Mouse (Mus musculus): ENCODE results near the gene Fbxo31.

The Fbxo31 gene

GRCm38 (mm10) chr8:121552506-121552905, 26.1 kb downstream of the Fbxo31 start:
- DNase-seq (ENCODE audit: low spot score in 2 of 2): peak in 1 of 2 experiments; percentile 17

DNA sequence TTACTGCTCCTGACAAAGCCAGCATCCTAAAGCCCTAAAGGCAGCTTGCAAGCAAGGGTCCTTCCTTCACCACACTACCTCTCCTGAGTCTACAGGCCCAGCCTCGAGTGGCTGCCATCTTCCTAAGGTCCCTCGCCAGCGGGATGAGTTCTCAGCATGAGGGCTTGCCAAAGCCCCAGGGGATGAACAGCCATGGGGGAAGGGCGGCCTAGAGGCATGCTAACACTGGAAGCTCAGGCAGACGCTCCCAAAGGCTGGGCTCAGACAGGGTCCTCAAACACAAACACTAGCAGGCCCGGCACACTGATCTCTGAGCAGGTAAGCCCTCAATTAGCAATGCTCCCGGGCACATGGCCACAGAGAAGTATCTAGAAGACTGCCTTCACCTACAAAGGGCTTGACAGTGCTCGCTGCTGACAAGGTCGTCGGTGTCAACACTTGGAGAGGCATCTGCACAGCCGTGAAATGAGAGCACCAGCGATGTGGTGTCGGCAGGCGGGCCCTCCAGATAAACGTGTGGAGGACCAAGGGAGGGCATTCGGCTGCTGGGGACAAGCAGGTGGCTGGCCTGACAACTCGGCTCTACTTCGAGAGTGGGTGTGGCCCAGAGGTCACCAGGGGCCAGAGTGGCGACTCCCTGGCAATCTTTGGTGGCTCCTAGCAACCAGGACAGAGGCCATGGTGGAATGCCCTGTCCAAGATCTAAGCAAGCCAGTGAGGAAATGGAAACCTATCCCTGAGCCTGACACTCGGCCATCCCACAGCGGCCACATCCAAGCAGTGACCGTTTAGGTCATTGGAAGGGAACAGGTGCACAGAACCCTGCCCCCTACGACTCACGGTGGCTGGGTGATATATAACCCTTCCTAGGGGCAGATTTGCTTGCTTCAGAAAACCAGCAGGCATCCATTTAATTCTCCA, 27.3 kb downstream of the Fbxo31 start:
- DNase-seq (ENCODE audit: low spot score in 2 of 2): peak in 1 of 2 experiments; percentile 17

DNA sequence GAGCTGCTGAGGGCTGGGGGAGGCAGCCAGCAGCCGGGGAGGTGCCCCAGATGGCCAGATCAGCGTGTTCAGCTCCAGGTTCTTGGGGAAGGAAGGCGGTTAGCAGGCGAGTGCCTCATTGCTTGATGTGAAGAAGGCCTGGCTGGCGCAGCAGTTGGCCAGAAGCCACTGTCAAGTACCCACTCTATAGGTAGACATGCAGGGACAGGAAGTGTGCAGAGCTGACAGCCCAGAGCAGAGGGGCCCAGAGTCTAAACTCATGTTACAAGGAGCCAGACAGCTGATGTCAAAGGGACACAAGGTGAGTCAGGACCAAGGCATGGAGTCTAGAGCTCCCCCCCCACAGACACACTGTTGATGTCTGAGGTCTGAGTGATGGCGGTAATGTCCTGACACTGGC, 28.6 kb downstream of the Fbxo31 start:
- DNase-seq (ENCODE audit: low spot score in 2 of 2): peak in 1 of 2 experiments; percentile 21

- DNase-seq (ENCODE audit: low spot score in 2 of 2): peak; percentile 79 to 83
These were observed 31.5 kb downstream of the Fbxo31 start for GRCm38 (mm10) chr8:121547132-121547531.

DNA sequence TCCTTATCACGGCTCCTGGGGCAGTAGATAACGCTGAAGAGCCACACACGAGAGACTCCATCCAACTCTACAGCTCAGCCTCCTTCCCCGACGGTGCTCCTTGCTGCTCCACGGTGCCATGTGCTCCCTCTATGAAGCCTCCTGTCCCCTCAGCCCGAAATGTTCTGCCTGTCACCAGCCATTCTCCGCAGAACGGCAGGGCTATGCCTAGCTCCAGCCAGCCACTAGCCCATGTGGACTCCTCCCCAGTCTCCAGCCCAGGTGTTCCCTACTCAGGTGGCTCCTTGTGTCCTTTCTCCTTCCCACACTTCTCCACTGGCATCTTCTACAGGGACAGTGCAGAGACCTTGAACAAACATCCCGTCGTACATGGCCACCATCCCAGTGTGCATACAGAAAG, 33.7 kb downstream of the Fbxo31 start:
- no peak for DNase-seq (ENCODE audit: low spot score in 2 of 2)

DNA sequence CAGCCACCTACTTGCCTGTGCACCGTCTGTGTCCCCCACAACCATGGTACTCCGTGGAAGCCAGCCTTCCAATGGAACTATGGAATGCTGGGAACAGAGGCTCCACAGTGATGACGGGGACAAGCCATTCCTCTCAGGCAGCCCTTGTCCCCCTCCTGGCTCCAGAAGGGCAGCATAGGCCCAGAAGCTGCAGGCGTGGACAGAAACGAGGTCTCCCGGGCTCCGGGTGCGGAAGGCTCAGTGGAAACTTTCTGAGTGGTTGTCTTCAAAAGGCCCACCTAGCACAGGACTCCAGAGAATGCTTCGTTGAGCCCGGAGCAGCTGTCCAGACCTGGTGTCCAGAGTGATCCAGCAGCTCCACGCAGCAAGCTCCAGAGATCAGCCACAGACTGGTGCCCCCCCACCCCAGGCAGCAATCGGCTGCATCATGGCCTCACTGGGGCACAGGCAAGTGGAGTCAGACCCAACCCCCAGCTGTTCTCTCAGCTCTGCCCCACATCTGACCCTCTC, 34.3 kb downstream of the Fbxo31 start, which contains the start of gene 1700018B08Rik:
TSS of gene 1700018B08Rik (minus strand) at position 45 of the 510 bp plus-strand sequence.
- no peak for DNase-seq (ENCODE audit: low spot score in 2 of 2)

DNA sequence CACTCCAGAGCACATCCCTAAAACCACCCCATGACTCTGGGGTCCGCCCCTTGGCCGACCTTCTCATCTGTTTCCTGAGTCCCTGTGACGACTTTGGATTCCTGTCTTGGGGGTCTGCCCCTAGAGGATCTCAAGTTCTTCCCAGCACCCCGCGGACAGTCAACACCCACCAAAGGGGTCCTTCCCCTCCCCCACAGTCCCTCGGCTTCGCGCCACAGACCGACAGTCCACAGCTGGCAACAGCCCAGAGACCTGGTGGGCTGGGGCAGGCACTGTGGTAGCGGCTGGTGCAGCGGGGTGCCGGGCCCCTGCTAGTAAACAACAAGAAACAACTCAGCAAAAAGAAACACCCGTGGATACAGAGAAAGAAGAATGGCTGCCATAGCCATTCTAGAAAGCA, 35.7 kb downstream of the Fbxo31 start:
- no peak for DNase-seq (ENCODE audit: low spot score in 2 of 2)

- peak; percentile 16 to 22 for DNase-seq (ENCODE audit: low spot score in 2 of 2)
These were observed 36.7 kb downstream of the Fbxo31 start for GRCm38 (mm10) chr8:121541862-121542261.

- DNase-seq (ENCODE audit: low spot score in 2 of 2): peak in 1 of 2 experiments; percentile 31
These were observed 46.2 kb downstream of the Fbxo31 start for GRCm38 (mm10) chr8:121532381-121532780.

GRCm38 (mm10) chr8:121530639-121531038, 48.0 kb downstream of the Fbxo31 start:
- peak in 1 of 2 experiments; percentile 5 for DNase-seq (ENCODE audit: low spot score in 2 of 2)

DNA sequence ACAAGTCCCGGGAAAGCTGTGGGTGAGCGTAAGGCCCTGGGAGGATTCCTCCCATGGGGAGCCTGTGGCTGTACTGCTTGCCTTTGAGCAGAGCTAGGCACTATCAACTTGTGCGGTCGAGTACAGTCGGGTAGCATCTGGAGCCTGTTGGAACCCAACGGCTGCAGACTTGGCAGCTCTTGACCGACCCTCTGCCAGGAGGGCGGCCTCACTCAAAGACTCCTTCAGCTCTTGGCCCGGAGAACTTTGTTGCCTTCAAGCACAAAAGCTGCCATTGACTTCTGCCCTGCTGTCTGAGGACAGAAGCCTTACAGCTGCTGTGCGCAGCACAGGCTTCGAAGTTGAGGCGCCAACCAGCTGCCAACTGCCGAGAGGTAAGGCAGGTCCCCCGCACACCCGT, 49.8 kb downstream of the Fbxo31 start:
- peak in 1 of 2 experiments; percentile 18 for DNase-seq (ENCODE audit: low spot score in 2 of 2)

DNA sequence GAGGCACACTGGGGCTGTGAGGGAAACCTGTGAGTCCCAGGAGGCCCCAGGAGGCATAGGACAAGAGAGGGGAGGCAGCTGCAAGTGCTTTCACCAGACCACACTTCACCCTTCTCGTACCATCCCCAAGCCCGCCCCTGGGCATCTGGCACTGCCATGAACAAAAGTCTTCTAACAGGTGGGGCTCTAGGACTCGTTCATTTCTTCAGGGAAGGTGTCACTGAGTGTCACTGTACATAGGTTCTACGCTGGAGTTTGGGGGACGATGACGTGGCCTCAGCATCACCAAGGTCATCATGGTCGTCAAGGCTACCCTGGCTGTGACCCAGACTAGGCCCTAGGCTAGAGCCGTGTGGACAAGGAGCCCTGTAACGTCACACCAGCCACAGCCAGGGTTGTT, 50.9 kb downstream of the Fbxo31 start:
- DNase-seq (ENCODE audit: low spot score in 2 of 2): no peak

- DNase-seq (ENCODE audit: low spot score in 2 of 2): no peak
These were observed 51.6 kb downstream of the Fbxo31 start for GRCm38 (mm10) chr8:121526811-121527550.

DNA sequence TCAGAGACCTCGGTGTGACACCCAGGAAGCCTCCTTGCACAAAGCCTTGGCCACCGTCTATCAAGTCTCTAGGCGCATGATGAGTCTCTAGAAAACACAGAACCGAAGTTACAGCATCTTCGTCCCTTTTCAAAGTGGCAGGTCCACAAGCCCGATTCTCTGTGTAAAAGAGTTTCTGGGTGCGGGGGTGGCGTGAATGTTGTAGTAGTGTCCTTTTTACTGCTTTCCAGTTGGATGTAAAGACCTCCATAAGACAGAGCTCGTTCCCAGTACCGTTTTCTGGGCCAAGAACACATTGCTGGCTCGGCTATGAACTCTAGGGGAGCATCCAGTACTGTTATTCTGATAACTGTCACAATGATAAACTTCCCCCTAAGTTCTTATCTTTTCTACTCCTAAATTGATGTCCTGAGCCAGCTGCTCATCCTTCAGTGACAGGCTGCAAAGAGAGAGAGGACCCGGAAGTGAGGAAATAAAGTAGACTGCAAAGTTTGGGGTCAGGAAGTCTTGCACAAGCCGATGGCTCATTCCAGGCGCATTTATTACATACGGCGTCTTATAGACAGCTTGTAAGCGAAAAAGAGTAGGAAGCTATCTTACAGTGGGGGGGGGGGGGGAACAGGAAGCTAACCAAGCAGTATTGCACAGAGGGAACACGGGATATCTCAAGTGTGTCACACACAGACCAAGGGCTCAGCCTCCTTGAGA, 53.3 kb downstream of the Fbxo31 start:
- no peak for DNase-seq (ENCODE audit: low spot score in 2 of 2)

- DNase-seq (ENCODE audit: low spot score in 2 of 2): peak; percentile 76 to 89
These were observed 65.2 kb downstream of the Fbxo31 start for GRCm38 (mm10) chr8:121513429-121513828.

- no peak for DNase-seq (ENCODE audit: low spot score in 2 of 2)
These were observed 66.9 kb downstream of the Fbxo31 start for GRCm38 (mm10) chr8:121511751-121512150.
